Mouse (Mus musculus): Measurements from ENCODE around the gene Cep112.

The Cep112 gene

GRCm38 (mm10) chr11:108606036-108606435 lies 181.0 kb downstream of the Cep112 start:
- DNase-seq: no peak

DNA sequence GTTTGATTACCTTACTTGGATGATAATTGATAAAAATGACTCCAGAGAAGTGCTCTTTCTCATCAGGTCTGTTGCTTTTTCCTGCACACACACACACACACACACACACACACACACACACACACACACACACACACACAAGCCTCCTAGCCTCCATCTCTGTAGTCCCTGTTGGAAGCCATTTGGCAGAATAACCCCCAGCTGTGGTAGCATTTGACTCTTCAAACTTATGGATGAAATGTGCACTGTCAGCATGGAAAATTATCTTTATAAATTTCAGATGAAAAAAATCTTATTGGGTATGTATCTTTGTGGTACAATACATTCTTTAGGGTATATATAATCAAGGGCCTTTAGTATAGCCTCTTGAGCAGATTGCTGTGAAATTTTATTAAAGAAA lies 181.8 kb downstream of the Cep112 start:
- no peak for DNase-seq

GRCm38 (mm10) chr11:108620628-108621433 lies 195.8 kb downstream of the Cep112 start:
- no peak for DNase-seq

DNA sequence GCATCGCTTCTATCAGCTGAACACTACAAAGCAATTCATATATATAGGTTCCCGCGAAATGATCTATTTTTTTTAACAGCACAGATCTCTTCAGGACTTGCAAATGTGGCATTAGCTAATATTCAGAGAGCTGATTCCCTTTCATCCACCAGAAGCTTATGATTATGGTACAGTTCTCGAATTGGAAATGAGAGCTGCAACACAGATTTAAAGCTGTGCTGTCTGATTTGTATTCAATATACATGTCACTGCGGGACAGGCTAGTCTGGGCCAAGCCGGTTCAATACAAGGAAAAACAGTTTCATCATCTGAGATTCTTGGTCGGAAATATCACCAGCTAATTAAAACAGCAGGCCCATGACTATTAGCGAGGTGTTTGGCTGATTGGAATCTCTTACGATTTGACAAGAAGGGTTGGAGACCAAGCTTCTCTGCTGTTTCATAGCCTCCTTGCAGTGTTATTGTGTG lies 196.5 kb downstream of the Cep112 start:
- peak; percentile 6 for DNase-seq

GRCm38 (mm10) chr11:108625546-108626232 lies 200.7 kb downstream of the Cep112 start:
- no peak for DNase-seq

DNA sequence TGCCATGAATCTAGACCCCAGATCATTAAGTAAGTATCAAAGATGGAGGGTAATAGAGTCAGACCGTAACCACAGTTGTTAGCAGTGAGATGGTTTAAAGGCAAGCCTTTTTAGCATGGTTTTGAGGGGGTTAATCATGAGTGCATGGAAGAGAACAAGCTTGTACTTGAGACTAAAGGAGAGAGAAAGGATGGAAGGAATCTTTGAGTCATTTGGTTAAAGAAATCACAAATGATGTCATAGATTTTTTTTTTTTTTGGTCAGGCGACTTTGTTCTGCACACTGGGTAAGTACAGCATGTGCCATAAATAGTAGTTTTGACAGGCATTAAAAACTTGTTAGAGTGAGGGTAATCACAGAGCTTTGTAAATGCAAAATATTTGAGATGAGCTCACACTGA lies 212.8 kb downstream of the Cep112 start:
- no peak for DNase-seq

DNA sequence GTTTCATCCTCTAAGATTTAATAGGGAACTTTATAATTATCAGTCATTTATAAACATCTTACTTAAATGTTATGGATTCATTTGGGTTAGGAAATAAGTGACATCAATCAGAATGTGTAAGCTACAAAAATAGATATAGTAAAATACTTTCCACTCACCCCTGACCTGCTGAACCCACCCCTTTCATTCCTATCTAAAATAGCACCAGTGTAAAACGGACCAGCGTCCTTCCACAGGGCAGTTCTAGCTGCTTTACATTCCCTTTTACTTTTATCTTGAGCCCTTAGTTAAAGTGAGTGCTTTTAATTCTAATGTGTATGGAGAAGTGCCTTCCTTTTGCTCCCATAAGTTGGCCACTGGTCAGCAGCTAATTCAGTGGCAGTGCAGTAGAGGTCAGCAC lies 230.6 kb downstream of the Cep112 start:
- no peak for DNase-seq

DNA sequence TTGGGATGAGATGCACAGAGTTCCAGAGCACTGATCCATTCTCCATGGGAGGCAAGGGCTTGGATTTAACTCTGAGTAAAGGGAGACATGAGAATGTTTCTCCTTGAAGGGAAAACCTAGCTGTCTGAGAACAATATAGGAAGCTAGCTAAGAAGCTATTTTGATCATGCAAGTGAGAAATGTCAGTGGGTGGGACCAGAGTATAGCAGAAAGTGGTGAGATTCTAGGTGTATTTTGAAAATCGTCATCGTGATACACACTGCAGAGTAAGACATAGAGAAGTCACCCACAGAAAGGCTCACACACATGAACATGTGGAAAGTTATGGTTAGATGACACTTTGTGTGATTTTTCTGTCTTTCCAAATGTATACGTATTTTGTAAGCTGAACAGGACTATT lies 257.0 kb downstream of the Cep112 start:
- no peak for DNase-seq

GRCm38 (mm10) chr11:108696563-108696962 lies 271.6 kb downstream of the Cep112 start:
- no peak for DNase-seq

DNA sequence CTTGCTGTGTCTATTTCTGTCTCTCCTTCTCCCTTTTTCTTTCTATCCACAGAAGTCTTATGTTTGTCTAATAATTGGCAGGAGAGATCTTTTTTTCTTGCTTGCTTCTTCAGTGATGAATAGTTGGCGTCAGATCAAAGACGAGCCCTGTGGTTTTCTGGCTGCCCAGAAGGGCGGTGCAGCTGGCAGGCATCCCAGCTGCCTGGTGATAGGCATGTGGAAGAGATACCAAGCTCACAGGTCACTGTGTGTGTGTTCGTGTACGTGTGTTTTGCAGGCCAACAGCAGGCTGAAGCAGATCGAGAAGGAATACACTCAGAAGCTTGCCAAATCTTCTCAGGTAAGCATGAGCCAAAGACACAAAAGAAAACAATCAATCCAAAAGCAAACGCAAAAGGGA lies 327.3 kb downstream of the Cep112 start:
- peak; percentile 85 for DNase-seq

DNA sequence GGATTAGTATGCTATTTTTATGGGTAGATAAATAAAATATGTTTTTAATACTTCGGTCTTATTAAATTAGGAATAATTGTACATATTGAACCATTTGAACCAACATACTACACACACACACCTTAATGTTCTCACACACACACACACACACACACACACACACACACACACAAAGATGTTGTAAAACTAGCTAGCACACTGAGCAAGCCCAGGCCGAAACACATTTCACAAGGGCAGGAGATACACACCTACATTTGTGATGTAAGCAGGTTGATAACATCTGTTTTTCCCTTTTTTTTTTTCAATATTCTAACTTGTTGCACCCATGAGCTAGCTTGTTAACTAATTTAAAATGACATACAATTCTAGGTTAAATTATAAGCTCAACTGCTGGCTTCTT lies 327.8 kb downstream of the Cep112 start:
- DNase-seq: no peak

DNA sequence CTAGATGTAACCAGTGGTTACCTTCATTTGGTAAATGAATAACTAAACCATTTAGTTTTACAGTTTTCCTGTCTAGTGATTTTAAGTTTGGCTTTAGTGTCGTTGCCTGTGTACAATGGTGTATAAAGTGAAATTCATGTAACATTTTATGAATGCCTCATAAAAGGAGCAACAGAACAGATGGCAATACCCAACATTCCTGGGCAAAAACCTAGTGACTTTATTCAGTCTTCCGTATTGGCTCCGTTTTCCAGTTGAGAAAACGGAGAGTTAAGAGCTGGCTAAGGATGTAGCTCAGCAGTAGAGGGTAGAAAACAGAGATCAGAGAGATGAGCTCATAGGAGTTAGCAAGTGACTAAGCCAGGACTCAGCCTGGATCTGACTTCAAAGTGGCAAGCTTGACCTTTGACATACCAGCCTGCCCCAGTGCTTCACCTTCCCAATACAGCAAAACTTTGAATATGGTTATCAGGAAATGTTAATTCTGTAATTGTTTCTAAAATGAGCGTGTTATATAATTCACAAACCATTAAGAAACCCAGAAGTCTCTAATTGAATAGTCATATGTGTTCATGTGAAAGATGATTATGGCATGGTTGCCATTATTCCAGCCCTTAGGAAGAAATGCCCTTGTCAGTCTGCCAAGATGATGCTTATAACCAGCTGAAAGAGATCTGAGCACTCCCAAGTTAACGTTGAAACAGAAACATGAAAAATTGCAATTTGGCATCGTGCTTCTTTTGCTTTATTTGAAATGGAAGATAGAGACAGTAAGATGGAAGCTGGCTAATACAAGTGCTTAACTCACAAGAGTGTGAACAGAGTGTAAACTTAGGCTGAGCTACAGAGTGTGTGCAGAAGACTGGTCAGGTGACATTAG lies 328.6 kb downstream of the Cep112 start:
- DNase-seq: no peak

DNA sequence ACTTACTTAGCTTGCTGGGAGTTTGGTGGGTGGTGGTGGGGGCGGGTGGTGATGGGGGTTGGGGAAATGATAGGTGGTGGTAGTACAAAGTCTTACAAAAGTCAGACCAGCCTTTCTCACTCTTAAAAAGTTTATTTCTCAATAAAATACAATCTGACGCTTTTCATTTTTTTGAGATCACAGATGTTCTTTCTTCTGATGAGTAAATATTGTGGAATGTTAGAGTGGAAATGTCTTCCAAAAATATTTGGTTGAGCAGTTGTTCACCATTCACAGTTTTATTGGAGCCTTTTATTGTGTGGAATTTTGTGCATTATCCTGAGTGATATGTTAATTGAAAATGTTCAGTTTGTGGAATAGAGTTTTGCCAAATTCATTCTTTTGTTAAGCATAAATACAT lies 332.2 kb downstream of the Cep112 start:
- DNase-seq: no peak

GRCm38 (mm10) chr11:108757626-108758430 lies 332.8 kb downstream of the Cep112 start:
- no peak for DNase-seq

- DNase-seq: no peak
These were observed 345.1 kb downstream of the Cep112 start for GRCm38 (mm10) chr11:108770064-108770463.

GRCm38 (mm10) chr11:108774019-108774670 lies 349.2 kb downstream of the Cep112 start:
- no peak for DNase-seq

- no peak for DNase-seq
These were observed 352.2 kb downstream of the Cep112 start for GRCm38 (mm10) chr11:108777158-108777557.

- DNase-seq: no peak
These were observed 355.6 kb downstream of the Cep112 start for GRCm38 (mm10) chr11:108780271-108781250.

GRCm38 (mm10) chr11:108798398-108798797 lies 373.4 kb downstream of the Cep112 start:
- DNase-seq: no peak

GRCm38 (mm10) chr11:108799695-108800094 lies 374.7 kb downstream of the Cep112 start:
- no peak for DNase-seq

DNA sequence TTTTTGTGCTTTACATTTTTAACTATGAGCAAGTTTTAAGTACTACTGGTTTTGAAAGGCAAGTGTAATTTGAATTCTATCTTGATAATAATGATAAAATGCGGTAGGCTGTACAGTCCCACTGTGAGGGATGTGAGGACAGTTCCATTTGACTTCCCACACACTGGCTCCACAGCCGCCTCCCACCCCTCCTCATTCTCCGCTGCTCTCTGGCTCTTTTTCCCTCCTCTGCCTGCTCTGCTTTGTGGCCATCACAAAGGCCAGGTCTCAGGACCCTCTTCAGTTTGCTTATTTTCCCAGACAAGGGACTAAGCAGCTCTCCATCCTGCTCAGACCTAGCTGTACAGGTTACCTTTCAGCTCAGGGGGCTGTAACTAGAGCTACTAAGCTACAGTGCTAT lies 379.0 kb downstream of the Cep112 start:
- no peak for DNase-seq
